Mouse (Mus musculus): ENCODE measurements around the gene Ryr2.
A peak's percentile ranks its signal among the peaks of the same experiment; 100 is the strongest.

Ryr2 gene

GRCm38 (mm10) chr13:12037241-12037640, 69.5 kb downstream of the Ryr2 start:
- DNase-seq (ENCODE audit: low spot score in 2 of 2) = no peak

GRCm38 (mm10) chr13:12036834-12037233, 69.9 kb downstream of the Ryr2 start:
- no peak for DNase-seq (ENCODE audit: low spot score in 2 of 2)

- no peak for DNase-seq (ENCODE audit: low spot score in 2 of 2)
Observed at GRCm38 (mm10) chr13:12033914-12034313, 72.8 kb downstream of the Ryr2 start.

- no peak for DNase-seq (ENCODE audit: low spot score in 2 of 2)
Observed at GRCm38 (mm10) chr13:12033272-12033671, 73.5 kb downstream of the Ryr2 start.

- DNase-seq (ENCODE audit: low spot score in 2 of 2) = no peak
Observed at GRCm38 (mm10) chr13:12029841-12030240, 76.9 kb downstream of the Ryr2 start.

- no peak for DNase-seq (ENCODE audit: low spot score in 2 of 2)
Observed at GRCm38 (mm10) chr13:12029326-12029725, 77.4 kb downstream of the Ryr2 start.

- no peak for DNase-seq (ENCODE audit: low spot score in 2 of 2)
Observed at GRCm38 (mm10) chr13:12018046-12018445, 88.7 kb downstream of the Ryr2 start.

- DNase-seq (ENCODE audit: low spot score in 2 of 2) = peak; percentile 66 to 73
Observed at GRCm38 (mm10) chr13:12013986-12014385, 92.8 kb downstream of the Ryr2 start.

- DNase-seq (ENCODE audit: low spot score in 2 of 2) = no peak
Observed at GRCm38 (mm10) chr13:12008995-12009689, 97.6 kb downstream of the Ryr2 start.

GRCm38 (mm10) chr13:12007579-12007978, 99.2 kb downstream of the Ryr2 start:
- no peak for DNase-seq (ENCODE audit: low spot score in 2 of 2)

- DNase-seq (ENCODE audit: low spot score in 2 of 2) = peak in 1 of 2 experiments; percentile 33
Observed at GRCm38 (mm10) chr13:12001891-12002294, 104.9 kb downstream of the Ryr2 start.

- no peak for DNase-seq (ENCODE audit: low spot score in 2 of 2)
Observed at GRCm38 (mm10) chr13:11999851-12000250, 106.9 kb downstream of the Ryr2 start.

- no peak for DNase-seq (ENCODE audit: low spot score in 2 of 2)
Observed at GRCm38 (mm10) chr13:11997366-11997765, 109.4 kb downstream of the Ryr2 start.

GRCm38 (mm10) chr13:11987556-11987955, 119.2 kb downstream of the Ryr2 start:
- DNase-seq (ENCODE audit: low spot score in 2 of 2) = no peak

- no peak for DNase-seq (ENCODE audit: low spot score in 2 of 2)
Observed at GRCm38 (mm10) chr13:11985056-11985455, 121.7 kb downstream of the Ryr2 start.

- DNase-seq (ENCODE audit: low spot score in 2 of 2) = no peak
Observed at GRCm38 (mm10) chr13:11978997-11979396, 127.7 kb downstream of the Ryr2 start.

- DNase-seq (ENCODE audit: low spot score in 2 of 2) = no peak
Observed at GRCm38 (mm10) chr13:11978359-11978758, 128.4 kb downstream of the Ryr2 start.

- DNase-seq (ENCODE audit: low spot score in 2 of 2) = no peak
Observed at GRCm38 (mm10) chr13:11977606-11978005, 129.1 kb downstream of the Ryr2 start.

GRCm38 (mm10) chr13:11964391-11964790, 142.4 kb downstream of the Ryr2 start:
- DNase-seq (ENCODE audit: low spot score in 2 of 2) = no peak

- no peak for DNase-seq (ENCODE audit: low spot score in 2 of 2)
Observed at GRCm38 (mm10) chr13:11959488-11960174, 147.1 kb downstream of the Ryr2 start.

GRCm38 (mm10) chr13:11958854-11959253, 147.9 kb downstream of the Ryr2 start:
- DNase-seq (ENCODE audit: low spot score in 2 of 2) = no peak

GRCm38 (mm10) chr13:11958271-11958670, 148.5 kb downstream of the Ryr2 start:
- no peak for DNase-seq (ENCODE audit: low spot score in 2 of 2)

- no peak for DNase-seq (ENCODE audit: low spot score in 2 of 2)
Observed at GRCm38 (mm10) chr13:11951951-11952350, 154.8 kb downstream of the Ryr2 start.
